Mouse (Mus musculus) megakaryocyte, adult 5-6 weeks (primary cell): ENCODE results near the gene Gm20696. TPM values are rescaled to one million over a fixed set of nuclear protein-coding genes. Genes with fewer than 3 reads are reported as not detected.

Source experiments
- ATAC-seq: 2 replicates; pipeline ENCODE4 v1.8.0; 2016; ENCODE audit warnings: mild to moderate bottlenecking, inconsistent platforms; ENCODE audit not compliant: poor library complexity, severe bottlenecking
- total RNA-seq, 2 experiments: library from RNA; stranded (forward) in 1 of 2; stranded (reverse) in 1 of 2; fragments of 153-499, 151-499 nt in 1 of 2; fragments of 221-1000, 200-1000 nt in 1 of 2; gene quantifications; 2 replicates each; pipeline versions ENCODE4 v1.2.3 to v1.2.4; 2015 to 2017

Gm20696 gene
- total RNA-seq (2015) (9.6 and 12.1 TPM in 2 replicates), total RNA-seq (2017) (4.4 and 4.8 TPM in 2 replicates)

DNA sequence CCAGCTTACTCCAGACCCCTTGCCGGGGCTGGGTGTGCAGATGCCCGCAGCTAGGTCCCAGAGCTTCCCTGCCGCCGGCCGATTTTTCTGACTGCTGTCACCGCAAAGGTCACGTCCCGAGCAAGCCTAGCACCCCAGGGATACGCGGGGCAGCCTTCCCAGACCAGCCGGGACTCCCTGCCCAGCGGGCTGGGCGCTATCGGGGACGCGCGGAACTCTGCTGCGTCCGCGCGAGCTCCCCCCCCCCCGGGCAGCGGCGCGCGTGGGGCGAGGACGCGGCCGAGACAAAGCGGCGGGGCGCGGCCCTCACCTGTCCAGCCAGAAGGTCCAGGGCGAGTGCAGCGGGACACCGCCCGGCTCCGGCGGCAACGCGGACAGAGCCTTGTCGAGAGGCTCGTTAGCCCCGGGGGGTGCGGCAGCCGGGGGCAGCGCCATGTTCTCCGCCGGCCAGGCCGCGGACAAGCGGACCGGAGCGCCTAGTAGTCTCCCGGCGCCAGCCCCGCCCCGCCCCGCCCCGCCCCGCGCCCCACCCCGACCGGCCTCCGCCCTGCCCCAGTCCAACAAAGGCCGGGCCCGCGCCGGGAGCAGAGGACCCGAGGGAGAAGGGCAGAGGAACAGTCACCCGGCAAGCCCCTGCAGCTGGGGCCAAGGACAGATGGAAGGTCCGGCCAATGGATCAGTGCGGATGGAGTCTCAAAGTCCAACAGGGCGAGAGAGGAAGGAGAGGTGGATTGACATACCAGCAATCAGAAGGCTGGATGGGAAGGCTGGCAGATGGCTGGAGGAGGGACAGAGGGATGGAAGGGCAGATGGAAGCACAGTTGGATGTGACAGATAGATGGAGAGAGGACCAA, at the start of gene Gm20696, which contains the start of gene Eif4e3:
Gm20696 (minus strand) TSS at position 480 of the 854 bp plus-strand sequence.
Eif4e3 (minus strand) TSS at position 454 of the 854 bp plus-strand sequence.
- ATAC-seq: peak; percentile 52

DNA sequence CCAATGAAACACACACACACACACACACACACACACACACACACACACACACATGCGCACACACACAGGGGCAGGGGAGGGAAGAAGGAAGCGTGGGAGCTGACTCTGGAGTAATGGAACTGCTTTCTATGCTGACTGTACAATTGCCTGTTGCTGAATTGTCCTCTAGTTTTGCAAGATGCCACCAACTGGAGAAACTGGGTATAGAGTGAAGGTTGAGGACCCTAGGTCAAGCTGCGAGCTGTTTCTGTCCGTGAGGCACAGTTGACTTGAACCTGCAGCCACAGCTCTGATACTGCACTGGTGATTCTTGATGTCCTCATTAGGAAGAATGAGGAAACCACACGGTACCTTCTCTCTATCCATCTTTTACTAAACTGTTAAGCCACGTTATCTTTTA, 49.3 kb upstream of the Gm20696 start:
- no peak for ATAC-seq

DNA sequence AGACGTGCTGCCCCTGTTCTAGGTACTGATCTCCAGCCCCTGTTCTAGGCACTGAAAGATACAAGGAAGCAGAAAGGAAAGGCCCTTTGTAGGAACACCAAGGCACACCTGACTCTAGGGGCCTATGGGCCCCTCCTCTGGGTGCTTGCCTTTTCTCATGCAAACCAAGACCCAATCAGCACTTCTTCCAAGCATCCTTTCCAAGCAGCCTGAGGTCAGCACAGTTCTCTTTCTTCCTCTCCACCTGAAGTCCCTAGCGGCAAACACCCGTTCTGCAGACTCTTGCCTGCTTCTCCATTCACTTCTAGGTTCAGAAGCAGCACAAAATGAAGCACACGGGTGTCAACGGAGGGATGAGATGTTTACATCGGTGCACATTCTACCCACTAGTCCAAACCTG, 48.6 kb upstream of the Gm20696 start:
- ATAC-seq: no peak

DNA sequence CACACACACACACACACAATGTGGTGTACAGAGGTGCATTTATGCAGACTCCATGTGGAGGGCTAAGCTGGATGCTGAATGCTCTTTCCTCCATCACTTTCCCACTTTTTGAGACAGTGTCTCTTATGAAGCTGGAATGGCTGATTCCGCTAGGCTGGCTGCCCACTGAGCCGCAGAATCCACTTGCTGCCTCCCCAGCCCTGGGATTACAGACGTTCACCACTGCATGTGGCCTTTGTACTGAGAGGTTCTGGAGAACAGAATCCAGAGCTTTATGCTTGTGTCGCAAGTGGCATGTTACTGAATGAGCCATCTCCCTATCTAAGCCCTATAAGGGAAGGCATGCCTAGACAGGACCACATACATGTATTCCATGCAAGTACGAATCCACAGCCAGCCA, 46.7 kb upstream of the Gm20696 start:
- no peak for ATAC-seq

DNA sequence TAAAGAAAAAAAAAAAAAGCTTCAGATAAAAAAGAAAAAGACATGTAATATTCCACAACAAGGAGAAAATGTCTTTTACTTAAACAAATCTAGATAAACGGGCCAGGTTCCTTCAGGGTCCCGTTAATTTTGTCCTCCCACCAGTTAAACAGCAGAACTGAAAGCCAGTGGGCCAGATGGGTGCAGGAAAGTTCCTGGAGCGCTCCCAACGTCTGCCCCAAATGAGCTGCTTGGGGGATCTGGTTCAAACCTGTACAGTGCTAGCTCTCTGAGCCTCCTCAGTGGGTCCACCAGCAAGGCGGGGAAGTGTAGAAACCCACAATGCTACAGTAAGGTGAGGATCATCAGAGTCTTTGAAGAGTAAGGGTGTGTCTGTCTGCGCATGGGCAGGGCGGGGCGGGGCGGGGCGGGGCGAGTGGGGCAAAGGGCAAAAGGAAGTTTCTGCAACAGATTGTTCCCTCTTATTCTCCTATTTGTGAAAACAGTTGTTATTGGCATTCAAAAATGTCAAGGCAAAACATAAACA, 45.0 kb upstream of the Gm20696 start:
- ATAC-seq: peak; percentile 75

DNA sequence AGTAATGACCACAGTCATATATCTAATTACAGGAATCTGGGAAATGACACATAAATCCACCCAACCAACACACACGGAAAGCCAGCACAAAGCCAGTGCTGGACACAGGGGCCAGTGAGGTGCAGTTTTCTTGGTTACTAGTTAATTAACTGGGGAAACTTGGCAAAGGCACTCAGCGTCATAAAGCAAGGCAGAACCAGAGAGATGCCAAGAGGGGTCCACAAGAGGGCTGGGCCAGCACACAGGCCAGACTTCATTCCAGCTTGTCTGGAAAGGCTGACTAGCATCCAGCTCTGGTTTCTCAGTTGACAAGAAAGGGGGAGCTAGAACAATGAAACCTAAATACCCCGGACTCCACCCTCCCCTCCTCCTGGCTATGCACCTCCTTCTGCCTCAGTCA, 33.9 kb upstream of the Gm20696 start:
- ATAC-seq: no peak

DNA sequence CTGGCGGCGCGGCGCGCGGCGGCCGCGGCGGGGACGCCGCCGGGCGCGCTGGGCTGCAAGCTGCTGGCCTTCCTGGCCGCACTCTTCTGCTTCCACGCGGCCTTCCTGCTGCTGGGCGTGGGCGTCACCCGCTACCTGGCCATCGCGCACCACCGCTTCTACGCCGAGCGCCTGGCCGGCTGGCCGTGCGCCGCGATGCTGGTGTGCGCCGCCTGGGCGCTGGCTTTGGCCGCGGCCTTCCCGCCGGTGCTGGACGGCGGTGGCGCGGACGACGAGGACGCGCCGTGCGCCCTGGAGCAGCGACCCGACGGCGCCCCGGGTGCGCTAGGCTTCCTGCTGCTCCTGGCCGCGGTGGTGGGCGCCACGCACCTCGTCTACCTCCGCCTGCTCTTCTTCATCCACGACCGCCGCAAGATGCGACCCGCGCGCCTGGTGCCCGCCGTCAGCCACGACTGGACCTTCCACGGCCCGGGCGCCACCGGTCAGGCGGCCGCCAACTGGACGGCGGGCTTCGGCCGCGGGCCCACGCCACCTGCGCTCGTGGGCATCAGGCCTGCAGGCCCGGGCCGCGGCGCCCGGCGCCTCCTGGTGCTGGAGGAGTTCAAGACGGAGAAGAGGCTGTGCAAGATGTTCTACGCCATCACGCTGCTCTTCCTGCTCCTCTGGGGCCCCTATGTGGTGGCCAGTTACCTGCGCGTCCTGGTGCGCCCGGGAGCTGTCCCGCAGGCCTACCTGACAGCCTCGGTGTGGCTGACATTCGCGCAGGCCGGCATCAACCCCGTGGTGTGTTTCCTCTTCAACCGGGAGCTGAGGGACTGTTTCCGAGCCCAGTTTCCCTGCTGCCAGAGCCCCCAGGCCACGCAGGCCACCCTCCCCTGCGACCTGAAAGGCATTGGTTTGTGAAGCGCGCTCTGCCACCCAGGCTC, 26.6 kb upstream of the Gm20696 start:
- ATAC-seq: peak; percentile 48

DNA sequence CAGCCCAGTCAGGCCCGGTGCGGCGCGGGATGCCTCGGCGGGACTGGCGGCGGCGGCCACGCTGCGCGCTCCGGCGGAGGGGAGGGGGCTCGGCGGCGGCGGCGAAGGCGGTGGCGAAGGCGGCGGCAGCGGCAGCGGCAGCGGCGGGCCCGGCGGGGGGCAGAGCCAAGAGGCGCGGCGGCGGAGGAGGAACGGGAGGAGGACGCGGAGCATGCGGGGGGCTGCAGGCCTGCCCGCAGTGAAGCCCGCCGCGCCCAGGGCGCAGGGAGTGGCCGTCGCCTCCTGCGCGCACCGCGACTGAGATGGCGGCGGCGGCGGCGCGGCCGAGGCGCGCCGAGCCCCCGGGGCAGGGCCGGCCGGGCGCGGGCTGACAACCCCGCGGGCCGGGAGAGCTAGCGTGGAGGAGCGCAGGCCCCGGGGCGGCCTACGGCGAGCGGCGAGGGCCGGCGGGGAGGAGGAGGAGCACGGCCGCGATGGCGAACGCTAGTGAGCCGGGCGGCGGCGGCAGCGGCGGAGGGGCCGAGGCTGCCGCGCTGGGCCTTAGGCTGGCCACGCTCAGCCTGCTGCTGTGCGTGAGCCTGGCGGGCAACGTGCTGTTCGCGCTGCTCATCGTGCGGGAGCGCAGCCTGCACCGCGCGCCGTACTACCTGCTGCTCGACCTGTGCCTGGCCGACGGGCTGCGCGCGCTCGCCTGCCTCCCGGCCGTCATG, 25.8 kb upstream of the Gm20696 start, which contains the start of gene Gpr27:
Gpr27 (plus strand) TSS at position 474 of the 710 bp plus-strand sequence.
- ATAC-seq: peak; percentile 29; the same call in 1 of the 2 replicates

DNA sequence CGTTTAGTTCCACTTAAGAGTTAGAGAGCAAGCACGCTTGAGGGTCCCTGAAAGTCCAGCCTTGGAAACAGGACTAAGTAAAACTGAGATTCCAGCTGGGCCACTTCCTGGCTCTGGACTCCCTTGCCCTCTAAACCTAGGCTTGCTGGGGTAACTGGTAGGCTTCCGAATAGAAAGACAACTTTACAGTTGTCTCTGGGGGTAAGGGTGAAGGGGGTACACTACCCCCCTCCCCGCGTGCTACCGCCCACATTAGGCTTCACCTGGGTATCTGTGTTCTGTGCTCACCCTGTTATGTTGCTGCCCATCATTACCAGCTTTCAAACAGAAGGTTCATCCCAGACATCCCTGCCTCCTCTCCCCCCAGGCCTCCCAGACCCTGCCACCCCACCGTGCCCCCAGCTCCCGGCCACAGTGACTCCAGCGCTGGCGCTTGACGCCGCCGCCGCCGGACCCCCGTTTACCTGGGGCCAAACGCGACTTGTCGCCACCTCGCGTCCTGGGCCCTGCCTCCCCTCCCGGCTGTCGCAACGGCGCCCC, 25.1 kb upstream of the Gm20696 start:
- ATAC-seq: no peak

DNA sequence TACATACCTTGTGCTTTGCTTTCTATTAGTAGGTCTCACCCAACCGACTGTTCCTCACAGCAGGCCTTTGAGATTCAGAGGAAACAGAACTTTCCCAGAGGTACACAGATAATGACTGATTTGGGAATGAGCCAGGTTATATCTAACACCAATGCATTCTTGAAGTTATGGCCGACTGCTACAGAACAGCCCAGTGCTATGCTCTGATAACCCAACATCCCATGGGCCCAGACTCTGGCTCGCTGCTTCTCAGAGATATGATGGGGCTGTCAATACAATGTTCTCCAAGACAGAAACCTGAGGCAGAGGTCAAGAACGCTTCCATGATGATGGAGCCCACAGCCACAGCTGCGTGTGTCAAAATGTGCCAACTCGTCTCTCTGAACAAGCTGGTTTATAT, 21.9 kb upstream of the Gm20696 start:
- no peak for ATAC-seq

DNA sequence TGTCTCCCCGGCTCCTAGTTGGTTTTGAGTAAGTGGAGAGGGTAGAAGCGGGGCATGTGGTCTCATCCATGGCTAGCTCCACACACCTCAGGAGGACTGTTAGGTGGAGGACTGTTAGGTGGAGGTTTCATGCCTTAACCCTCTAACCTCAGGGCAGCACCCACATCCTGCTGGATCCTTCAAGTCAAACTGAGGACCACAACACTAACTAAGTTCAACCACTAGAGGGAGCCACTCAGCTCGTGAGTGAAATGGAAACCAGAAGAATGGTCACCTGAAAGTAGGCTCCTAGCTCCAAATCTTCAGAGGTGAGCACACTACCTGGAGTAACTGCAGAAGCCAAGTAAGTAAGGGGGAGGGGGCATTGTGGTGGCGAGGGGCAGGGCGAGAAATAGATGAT, 18.3 kb upstream of the Gm20696 start:
- ATAC-seq: peak; percentile 88

DNA sequence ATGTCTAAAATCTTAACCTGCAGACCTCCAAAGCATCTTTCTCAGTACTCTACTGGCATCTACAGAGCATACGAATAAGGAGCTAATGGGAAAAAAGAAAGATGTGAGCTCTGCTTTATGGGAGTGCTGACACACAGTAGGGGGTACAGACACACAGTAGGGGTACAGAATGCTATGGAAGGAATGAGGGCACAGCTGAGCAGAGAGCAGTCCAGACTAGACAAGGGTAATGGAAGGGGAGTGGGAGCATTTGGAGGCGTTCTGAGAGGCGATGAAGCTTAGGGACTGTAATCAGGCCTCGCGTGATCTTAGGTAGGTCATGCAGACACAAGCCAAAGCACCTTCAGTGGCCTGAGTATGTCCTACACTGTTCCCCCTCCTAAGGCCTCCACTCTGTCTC, 17.4 kb upstream of the Gm20696 start:
- no peak for ATAC-seq

DNA sequence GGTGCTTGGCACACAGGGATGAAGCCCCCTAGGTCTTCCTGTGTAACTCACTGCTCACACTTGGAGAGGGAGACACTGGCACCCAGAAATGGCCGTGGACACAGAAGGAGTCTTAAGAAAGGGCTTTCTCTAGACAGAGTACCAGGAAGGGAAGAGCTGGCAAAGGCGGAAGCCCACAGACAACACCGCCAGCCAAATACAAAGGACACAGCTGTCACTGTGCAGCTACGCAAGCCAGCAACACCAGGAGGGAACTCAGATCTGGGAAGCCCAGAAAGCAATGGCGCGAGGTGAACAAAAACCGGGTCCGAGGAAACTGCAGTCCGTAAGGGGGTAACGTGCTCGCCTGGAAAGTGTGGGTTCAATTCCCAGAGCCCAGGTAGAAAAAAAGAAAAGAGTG, 11.5 kb upstream of the Gm20696 start:
- no peak for ATAC-seq

DNA sequence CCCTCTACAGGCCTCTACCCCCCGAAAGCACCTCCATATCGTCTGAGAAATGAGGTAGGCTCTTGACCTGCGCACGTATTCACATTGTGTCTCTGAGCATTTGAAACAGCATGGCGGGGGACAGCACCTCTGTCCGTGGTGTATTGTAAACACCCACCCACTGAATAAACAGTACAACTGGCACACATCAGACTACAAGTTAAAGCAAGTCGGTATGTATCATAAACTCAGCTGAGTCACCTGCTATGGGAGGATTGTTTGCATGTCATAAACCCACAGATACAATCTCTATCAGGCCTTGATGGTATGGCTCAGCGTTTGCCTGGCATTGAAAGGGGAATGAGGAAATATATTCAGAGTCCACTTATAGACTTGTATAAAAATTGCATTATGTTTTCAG, 10.7 kb upstream of the Gm20696 start:
- ATAC-seq: no peak

DNA sequence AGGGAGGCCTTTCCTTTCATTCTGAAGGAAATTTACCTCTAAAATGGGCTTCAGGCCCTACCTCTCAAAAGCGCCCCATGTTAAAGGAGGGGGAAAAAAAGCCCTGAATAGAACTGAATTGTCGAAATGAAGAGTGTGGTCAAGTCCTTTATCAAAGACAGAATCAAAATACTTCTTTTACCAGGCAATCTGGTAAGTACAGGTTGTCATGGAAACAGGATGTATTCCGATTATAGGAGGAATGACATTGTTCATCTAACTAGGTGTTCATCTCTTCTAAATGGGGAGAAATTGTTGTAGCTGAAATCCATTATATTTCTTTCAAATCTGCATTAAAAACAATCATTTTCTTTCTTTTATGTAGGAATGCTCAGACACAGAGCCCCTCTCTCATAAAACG, 7.9 kb upstream of the Gm20696 start:
- no peak for ATAC-seq

DNA sequence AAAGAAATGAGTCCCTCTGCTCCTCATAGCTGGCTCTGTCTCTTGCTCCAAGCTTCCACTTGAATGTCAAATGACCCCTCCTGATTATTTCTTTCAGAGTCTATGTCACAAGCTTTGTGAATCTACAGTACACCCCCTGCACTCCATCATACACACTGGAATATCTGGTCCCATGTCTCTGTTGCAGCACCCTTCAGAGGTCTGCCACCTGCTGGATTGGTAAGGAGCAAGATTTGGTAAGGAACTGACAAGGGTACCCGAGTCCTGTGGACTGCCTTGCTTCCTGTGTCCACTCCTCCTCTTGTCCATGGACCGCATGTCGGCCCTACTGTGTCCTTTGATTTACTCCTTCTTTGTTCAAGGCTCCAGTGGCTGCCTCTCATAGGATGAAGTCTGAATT, 5.2 kb upstream of the Gm20696 start:
- ATAC-seq: no peak

DNA sequence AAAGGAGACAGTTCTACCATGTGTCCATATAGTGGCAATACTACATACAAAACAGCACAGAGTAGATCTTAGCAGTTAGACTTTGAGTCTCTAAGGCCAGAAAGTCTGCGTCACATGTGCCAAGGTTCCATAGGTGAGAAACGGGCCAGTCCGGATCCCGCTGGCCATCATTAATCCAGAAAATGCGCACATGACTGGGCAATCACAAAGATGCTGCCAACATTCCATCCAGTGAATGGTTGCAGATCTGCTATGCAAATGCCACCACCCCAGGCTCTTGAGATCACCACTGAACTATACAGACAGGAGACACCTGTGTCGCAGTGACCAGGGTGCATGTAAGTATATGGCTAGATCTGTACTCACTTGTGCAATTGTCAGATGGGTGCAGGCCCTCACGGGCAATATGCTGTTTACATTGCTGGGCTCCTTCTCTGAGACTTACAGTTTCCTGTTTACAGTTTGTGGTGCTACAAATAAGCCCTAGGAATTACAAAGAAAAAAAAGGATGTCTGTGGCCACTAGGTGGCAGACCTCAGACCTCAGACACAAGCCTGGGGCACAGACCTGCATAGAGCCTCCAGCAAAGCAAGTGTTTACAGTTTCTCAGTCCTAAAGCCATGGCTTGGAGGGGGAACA, 4.0 kb upstream of the Gm20696 start:
- ATAC-seq: peak; percentile 58

DNA sequence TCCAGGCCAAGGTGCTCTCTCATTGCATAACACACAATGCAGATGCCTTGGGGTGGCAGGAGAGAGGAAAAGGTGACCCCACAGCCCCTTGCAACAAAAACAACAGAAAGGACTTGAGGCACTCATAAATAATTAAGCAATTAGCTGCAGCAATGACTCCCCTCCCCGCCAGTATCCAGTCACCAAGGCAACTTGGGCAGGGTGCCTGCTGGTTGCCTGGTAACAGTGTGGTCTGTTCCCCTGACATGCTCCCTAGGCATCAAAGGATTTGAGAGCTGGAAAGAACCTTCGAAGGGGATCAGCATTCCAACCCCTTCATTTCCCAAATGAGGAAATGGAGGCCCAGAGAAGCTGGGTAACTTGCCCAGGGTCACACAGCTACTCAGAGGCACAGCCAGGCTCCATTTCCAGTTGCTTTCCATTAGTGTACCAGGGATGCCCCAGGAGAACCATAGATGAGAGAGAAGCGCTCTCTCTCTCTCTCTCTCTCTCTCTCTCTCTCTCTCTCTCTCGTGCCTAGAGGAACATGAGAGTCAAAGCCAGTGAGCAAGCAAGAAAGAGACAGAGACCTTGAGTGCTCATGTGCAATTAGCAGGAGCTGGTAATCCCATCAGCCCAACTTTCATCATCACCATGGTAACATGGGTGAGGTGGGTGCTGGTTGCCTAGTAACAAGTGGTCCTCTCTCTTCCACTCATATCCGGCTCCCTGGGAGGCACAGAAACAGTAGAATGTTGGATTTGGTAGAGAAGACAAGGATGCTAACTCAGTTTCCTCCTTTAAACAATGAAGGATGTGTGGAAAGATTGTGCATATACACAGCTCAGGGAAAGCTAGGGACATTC, 3.1 kb upstream of the Gm20696 start:
- no peak for ATAC-seq

DNA sequence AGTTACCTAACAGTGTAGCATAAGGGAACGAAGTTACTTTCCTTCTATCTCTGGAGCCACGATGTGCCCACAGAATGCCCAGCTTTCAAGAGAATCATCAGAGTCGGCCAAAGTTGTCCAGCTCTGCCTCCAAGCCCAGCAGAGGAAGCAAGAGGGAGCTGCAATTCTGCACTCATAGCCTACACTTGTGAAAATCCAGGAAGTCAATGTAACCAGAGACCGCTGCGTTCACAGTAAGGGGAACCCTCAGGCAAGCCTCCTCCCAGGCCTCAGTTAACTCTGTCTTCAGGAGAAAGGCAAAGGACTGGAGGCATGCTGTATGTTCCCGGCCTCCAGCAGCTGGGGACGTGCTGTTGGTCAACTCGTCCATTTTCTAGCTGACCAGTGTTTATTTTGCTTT, 693 bp upstream of the Gm20696 start:
- ATAC-seq: peak; percentile 75
